Mouse (Mus musculus): ENCODE measurements around the gene Usp4. TPM values are rescaled to one million over a fixed set of nuclear protein-coding genes. Genes with fewer than 3 reads are reported as not detected.

Gene Usp4
- total and polyA plus RNA-seq, 3 experiments = 85.4 to 128 TPM; not detected in 1

- DNase-seq (ENCODE audit: low read depth, low spot score) = peak; percentile 99
- Histone ChIP-seq H3K4me1 (ENCODE audit: control insufficient read depth in 1 of 2, insufficient read depth in 2 of 2, low read length in 2 of 2) (peaks cover 17 to 39% of the 10 kb centered on the region in 2 experiments), H3K79me2 (ENCODE audit: control insufficient read depth, insufficient read depth, low read length, poor library complexity) (peaks cover 17% of the 10 kb centered on the region), H3K9ac (ENCODE audit: control insufficient read depth, low read depth, low read length, poor library complexity, severe bottlenecking) (peak within 1 kb of the TSS; percentile 92), H3K27ac (ENCODE audit: control insufficient read depth, low read depth, low read length) (peak within 1 kb of the TSS; percentile 98), H3K27me3 (ENCODE audit: control insufficient read depth in 1 of 2, insufficient read depth in 2 of 2, low read length in 2 of 2) (no peaks in the 10 kb centered on the region), H3K4me3 (ENCODE audit: control insufficient read depth in 1 of 2, insufficient read depth in 1 of 2, low read depth in 2 of 2, low read length in 2 of 2) (peak within 1 kb of the TSS; percentile 76 to 79), H3K36me3 (ENCODE audit: control insufficient read depth in 1 of 2, insufficient read depth in 2 of 2, low read length in 2 of 2) (peaks cover 0 to 37% of the 10 kb centered on the region in 2 experiments; a peak in 2 of 4 replicates), H3K9me3 (replicated peaks; ENCODE audit: insufficient read depth, low read length) (no peaks in the 10 kb centered on the region)
- TF ChIP-seq TCF12 (IDR thresholded peaks at IDR 0.05; ENCODE audit: low read depth, low read length) = peak; percentile 83
- TF ChIP-seq GABPA (IDR thresholded peaks at IDR 0.05; ENCODE audit: low read depth, low read length) = no peak
- peak; percentile 99 to 100 for TF ChIP-seq POLR2A (IDR thresholded peaks at IDR 0.05; ENCODE audit: control insufficient read depth in 1 of 2, insufficient read depth in 1 of 2, low read depth in 1 of 2, low read length in 2 of 2, poor library complexity in 1 of 2)
- TF ChIP-seq TBP (IDR thresholded peaks at IDR 0.05; ENCODE audit: low read depth, low read length) = peak; percentile 99
- peak; percentile 84 for TF ChIP-seq HCFC1 (IDR thresholded peaks at IDR 0.05; ENCODE audit: low read depth, low read length)
- peak; percentile 91 for TF ChIP-seq ETS1 (IDR thresholded peaks at IDR 0.05; ENCODE audit: low read depth, low read length)
- peak; percentile 98 for TF ChIP-seq MAX (IDR thresholded peaks at IDR 0.05; ENCODE audit: low read length)
- TF ChIP-seq MAFK (IDR thresholded peaks at IDR 0.05; ENCODE audit: borderline replicate concordance, low read depth, low read length) = no peak; the same call in 1 of the 2 replicates
- peak; percentile 91 for TF ChIP-seq ELF1 (IDR thresholded peaks at IDR 0.05; ENCODE audit: low read depth, low read length)
- peak; percentile 93 for TF ChIP-seq SIN3A (IDR thresholded peaks at IDR 0.05; ENCODE audit: low read length)
- no peak for TF ChIP-seq ZC3H11A (IDR thresholded peaks at IDR 0.05; ENCODE audit: low read depth, low read length)
- TF ChIP-seq ZMIZ1 (IDR thresholded peaks at IDR 0.05; ENCODE audit: low read depth, low read length) = peak; percentile 100
- TF ChIP-seq USF2 (IDR thresholded peaks at IDR 0.05; ENCODE audit: borderline replicate concordance in 1 of 2, insufficient read depth in 1 of 2, low read depth in 1 of 2, low read length in 2 of 2) = peak; percentile 69 to 93; a peak in 3 of 4 replicates
- peak; percentile 84 for TF ChIP-seq CHD2 (IDR thresholded peaks at IDR 0.05; ENCODE audit: low read length)
- TF ChIP-seq UBTF (IDR thresholded peaks at IDR 0.05; ENCODE audit: borderline replicate concordance, insufficient read depth, low read depth, low read length) = 0 out of 2 replicates have a peak, but pooled peaks have one; percentile 33
- TF ChIP-seq MXI1 (IDR thresholded peaks at IDR 0.05; ENCODE audit: low read depth, low read length) = peak; percentile 93
- TF ChIP-seq BHLHE40 (IDR thresholded peaks at IDR 0.05; ENCODE audit: borderline replicate concordance, low read depth, low read length) = peak; percentile 89
- TF ChIP-seq E2F4 (IDR thresholded peaks at IDR 0.05; ENCODE audit: borderline replicate concordance, low read depth, low read length) = peak; percentile 76; the same call in 1 of the 2 replicates
- peak; percentile 71; the same call in 1 of the 2 replicates for TF ChIP-seq MYB (IDR thresholded peaks at IDR 0.05; ENCODE audit: low read depth, low read length)
- no peak for TF ChIP-seq ZKSCAN1 (IDR thresholded peaks at IDR 0.05; ENCODE audit: low read depth, low read length)
- peak; percentile 74; the same call in 1 of the 2 replicates for TF ChIP-seq RCOR1 (IDR thresholded peaks at IDR 0.05; ENCODE audit: low read depth, low read length)
- no peak for TF ChIP-seq SMC3 (IDR thresholded peaks at IDR 0.05; ENCODE audit: low read depth, low read length)
- peak; percentile 63 to 82 for TF ChIP-seq EP300 (IDR thresholded peaks at IDR 0.05; ENCODE audit: low read depth in 1 of 2, low read length in 2 of 2)
- no peak for TF ChIP-seq RAD21 (IDR thresholded peaks at IDR 0.05; ENCODE audit: low read depth, low read length)
- no peak for TF ChIP-seq JUND (IDR thresholded peaks at IDR 0.05; ENCODE audit: low read depth, low read length)
- peak; percentile 88; the same call in 1 of the 2 replicates for TF ChIP-seq MAZ (IDR thresholded peaks at IDR 0.05; ENCODE audit: low read depth, low read length)
- peak; percentile 98 for TF ChIP-seq POLR2AphosphoS5 (IDR thresholded peaks at IDR 0.05; ENCODE audit: borderline replicate concordance, low read depth, low read length)
- TF ChIP-seq USF1 (IDR thresholded peaks at IDR 0.05; ENCODE audit: low read depth, low read length) = peak; percentile 99
- peak; percentile 100 for TF ChIP-seq NELFE (IDR thresholded peaks at IDR 0.05; ENCODE audit: low read depth, low read length)
- 0 out of 2 replicates have a peak, but pooled peaks have one; percentile 16 for TF ChIP-seq ZNF384 (IDR thresholded peaks at IDR 0.05; ENCODE audit: low read depth, low read length)
- TF ChIP-seq KAT2A (conservative IDR thresholded peaks at IDR 0.05; ENCODE audit: low read depth, low read length) = peak; percentile 66; the same call in 1 of the 2 replicates
- peak; percentile 100 for TF ChIP-seq POLR2AphosphoS2 (IDR thresholded peaks at IDR 0.05; ENCODE audit: low read length)
- TF ChIP-seq CHD1 (IDR thresholded peaks at IDR 0.05; ENCODE audit: low read depth, low read length) = peak; percentile 83
- peak; percentile 91 for TF ChIP-seq MYC (IDR thresholded peaks at IDR 0.05; ENCODE audit: low read depth, low read length)
- no peak for TF ChIP-seq TAL1 (IDR thresholded peaks at IDR 0.05; ENCODE audit: low read length)
Measured at GRCm38 (mm10) chr9:108338886-108339781, 8.5 kb upstream of the Usp4 start, which contains the start of gene Gpx1. Gpx1 (plus strand) TSS chr9:108338903.
